Mouse (Mus musculus): ENCODE data around the gene Lsmem1.
"Not testable (repeated sequence)": the region's sequence is repeated elsewhere in the genome, so short reads cannot be mapped to it uniquely, and the experiment has no call there.

GRCm38 (mm10) chr12:40175171-40175570, 24.1 kb downstream of the Lsmem1 start:
- TF ChIP-seq EP300, CTCF (IDR thresholded peaks at IDR 0.05; ENCODE audit: low read depth): not testable (repeated sequence)

Data from heart, postnatal 0 days (tissue).